Mouse (Mus musculus): ENCODE measurements around the gene Rgl3. TPM values are rescaled to one million over a fixed set of nuclear protein-coding genes. Genes with fewer than 3 reads are reported as not detected.

Gene Rgl3
- polyA plus RNA-seq, 2 experiments = 0.19 to 0.27 TPM

- H3K36me3 ChIP-seq (replicated peaks; ENCODE audit: control insufficient read depth, insufficient read depth, low read depth) = no peaks in the 10 kb centered on the region
- no peak for DNase-seq (ENCODE audit: low read depth in 3 of 3, low spot score in 3 of 3)
- no peaks in the 10 kb centered on the region for H3K9me3 ChIP-seq (ENCODE audit: control insufficient read depth, low read length)
- no peaks in the 10 kb centered on the region for H3K4me1 ChIP-seq (replicated peaks; ENCODE audit: control insufficient read depth in 2 of 2, insufficient read depth in 2 of 2, low read length in 1 of 2)
- H3K9ac ChIP-seq (replicated peaks) = no peak overlapping the region
- H3K27me3 ChIP-seq (ENCODE audit: control insufficient read depth, insufficient read depth, low read length) = peaks cover 15% of the 10 kb centered on the region
- H3K4me3 ChIP-seq (ENCODE audit: insufficient read depth in 1 of 2, low read depth in 2 of 2, low read length in 2 of 2) = no peak overlapping the region
- H3K4me2 ChIP-seq (ENCODE audit: low read depth) = no peak overlapping the region
- WGBS (ENCODE audit: insufficient replicate concordance) = 66% methylated on average over 3 of the region's 3 CpGs
- no peak for TF ChIP-seq CTCF (IDR thresholded peaks at IDR 0.05; ENCODE audit: low read depth)
- no peak for TF ChIP-seq EP300 (IDR thresholded peaks at IDR 0.05; ENCODE audit: low read depth)
- ATAC-seq (ENCODE audit: insufficient read depth) = no peak
- H3K27ac ChIP-seq = no peak overlapping the region
Measured at GRCm38 (mm10) chr9:21996178-21996867, 7.1 kb upstream of the Rgl3 start.

DNA sequence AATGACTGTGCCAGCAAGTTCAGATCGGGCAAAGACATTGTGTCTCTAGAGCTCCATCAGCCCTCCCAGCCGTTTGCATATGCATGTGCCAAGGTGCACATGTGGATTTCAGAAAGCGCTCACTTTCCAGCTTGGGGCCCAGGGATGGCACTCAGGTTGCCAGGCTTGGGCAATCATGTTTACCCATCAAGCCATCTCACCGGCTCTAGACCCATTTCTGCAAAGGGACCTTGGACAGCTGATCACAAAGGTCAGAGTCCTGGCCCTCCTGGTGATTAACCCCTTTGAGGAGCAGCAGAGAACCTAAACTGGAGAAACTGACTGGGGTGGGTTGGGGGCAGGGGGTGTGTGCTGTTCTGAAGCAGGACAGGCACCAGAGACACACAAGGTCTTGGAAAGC is 3.0 kb upstream of the Rgl3 start:
- DNase-seq (ENCODE audit: low read depth in 3 of 3, low spot score in 3 of 3) (no peak), ATAC-seq (ENCODE audit: insufficient read depth) (no peak)
- Histone ChIP-seq H3K27ac (no peak overlapping the region), H3K36me3 (replicated peaks; ENCODE audit: control insufficient read depth, insufficient read depth, low read depth) (no peaks in the 10 kb centered on the region), H3K27me3 (ENCODE audit: control insufficient read depth, insufficient read depth, low read length) (peaks cover 56% of the 10 kb centered on the region), H3K4me3 (ENCODE audit: insufficient read depth in 1 of 2, low read depth in 2 of 2, low read length in 2 of 2) (no peak overlapping the region), H3K4me2 (ENCODE audit: low read depth) (no peak overlapping the region), H3K4me1 (replicated peaks; ENCODE audit: control insufficient read depth in 2 of 2, insufficient read depth in 2 of 2, low read length in 1 of 2) (no peaks in the 10 kb centered on the region), H3K9ac (replicated peaks) (no peak overlapping the region), H3K9me3 (ENCODE audit: control insufficient read depth, low read length) (no peaks in the 10 kb centered on the region)
- TF ChIP-seq EP300 (IDR thresholded peaks at IDR 0.05; ENCODE audit: low read depth) (no peak), CTCF (IDR thresholded peaks at IDR 0.05; ENCODE audit: low read depth) (no peak)
- 63% methylated on average over 4 of the region's 4 CpGs for WGBS (ENCODE audit: insufficient replicate concordance)

GRCm38 (mm10) chr9:21988421-21989101 is 685 bp downstream of the Rgl3 start:
- peak overlapping the region in 1 of 2 experiments; percentile 4; a peak in 2 of 4 replicates for H3K4me3 ChIP-seq (ENCODE audit: insufficient read depth in 1 of 2, low read depth in 2 of 2, low read length in 2 of 2)
- ATAC-seq (ENCODE audit: insufficient read depth) (no peak), DNase-seq (ENCODE audit: low read depth in 3 of 3, low spot score in 3 of 3) (no peak)
- no peaks in the 10 kb centered on the region for H3K9me3 ChIP-seq (ENCODE audit: control insufficient read depth, low read length)
- no peaks in the 10 kb centered on the region for H3K36me3 ChIP-seq (replicated peaks; ENCODE audit: control insufficient read depth, insufficient read depth, low read depth)
- H3K4me2 ChIP-seq (ENCODE audit: low read depth) = peak overlapping the region; percentile 11
- WGBS (ENCODE audit: insufficient replicate concordance) = 2% methylated on average over 32 of the region's 32 CpGs
- H3K9ac ChIP-seq (replicated peaks) = no peak overlapping the region
- TF ChIP-seq EP300 (IDR thresholded peaks at IDR 0.05; ENCODE audit: low read depth) = no peak
- no peak for TF ChIP-seq CTCF (IDR thresholded peaks at IDR 0.05; ENCODE audit: low read depth)
- no peaks in the 10 kb centered on the region for H3K4me1 ChIP-seq (replicated peaks; ENCODE audit: control insufficient read depth in 2 of 2, insufficient read depth in 2 of 2, low read length in 1 of 2)
- no peak overlapping the region for H3K27ac ChIP-seq
- H3K27me3 ChIP-seq (ENCODE audit: control insufficient read depth, insufficient read depth, low read length) = peaks cover 70% of the 10 kb centered on the region

DNA sequence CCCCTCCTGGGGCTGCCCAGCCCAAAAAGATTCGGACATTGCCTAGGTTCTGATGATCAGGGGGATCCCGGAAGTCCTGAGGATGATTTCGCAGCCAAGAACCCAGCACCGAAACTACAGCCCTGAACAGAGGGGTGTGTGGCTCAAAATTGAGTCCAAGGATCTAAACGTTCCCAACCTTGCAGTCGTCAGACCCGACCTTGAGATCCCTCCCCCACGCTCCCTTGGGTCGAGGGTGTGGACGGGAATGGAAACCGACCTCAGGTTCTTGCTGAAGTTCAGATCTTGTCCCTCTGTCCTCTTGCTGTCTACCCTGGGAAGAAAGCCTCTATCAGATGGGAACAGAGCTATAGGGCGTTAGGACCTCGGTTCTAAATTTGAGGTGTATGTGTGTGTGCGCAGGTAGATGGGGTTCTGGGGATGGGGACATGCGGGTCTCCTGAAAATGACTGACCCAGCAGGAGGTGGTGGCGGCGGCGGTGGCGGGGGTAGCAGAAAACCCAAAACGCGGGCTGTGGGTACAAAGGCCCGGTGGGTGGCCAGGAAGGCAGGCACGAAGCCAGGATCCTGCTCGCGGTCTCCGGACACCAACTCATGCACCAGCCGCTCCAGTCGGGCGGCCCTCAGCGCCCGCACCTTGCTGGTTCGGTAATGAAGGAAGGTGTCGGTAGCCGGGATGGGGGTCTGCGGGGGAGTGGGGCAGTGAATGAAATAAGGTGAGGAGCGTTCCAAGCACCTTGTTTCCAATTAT is 1.5 kb downstream of the Rgl3 start:
- Histone ChIP-seq H3K4me1 (replicated peaks; ENCODE audit: control insufficient read depth in 2 of 2, insufficient read depth in 2 of 2, low read length in 1 of 2) (no peaks in the 10 kb centered on the region), H3K4me2 (ENCODE audit: low read depth) (no peak overlapping the region), H3K36me3 (replicated peaks; ENCODE audit: control insufficient read depth, insufficient read depth, low read depth) (no peaks in the 10 kb centered on the region), H3K9me3 (ENCODE audit: control insufficient read depth, low read length) (no peaks in the 10 kb centered on the region), H3K4me3 (ENCODE audit: insufficient read depth in 1 of 2, low read depth in 2 of 2, low read length in 2 of 2) (no peak overlapping the region), H3K27me3 (ENCODE audit: control insufficient read depth, insufficient read depth, low read length) (peaks cover 70% of the 10 kb centered on the region), H3K27ac (no peak overlapping the region), H3K9ac (replicated peaks) (no peak overlapping the region)
- ATAC-seq (ENCODE audit: insufficient read depth) (no peak), DNase-seq (ENCODE audit: low read depth in 3 of 3, low spot score in 3 of 3) (no peak)
- WGBS (ENCODE audit: insufficient replicate concordance) = 7% methylated on average over 35 of the region's 36 CpGs
- no peak for TF ChIP-seq EP300 (IDR thresholded peaks at IDR 0.05; ENCODE audit: low read depth)
- no peak for TF ChIP-seq CTCF (IDR thresholded peaks at IDR 0.05; ENCODE audit: low read depth)

GRCm38 (mm10) chr9:21983911-21984310 is 5.3 kb downstream of the Rgl3 start:
- H3K9ac ChIP-seq (replicated peaks) = no peak overlapping the region
- no peaks in the 10 kb centered on the region for H3K36me3 ChIP-seq (replicated peaks; ENCODE audit: control insufficient read depth, insufficient read depth, low read depth)
- no peak overlapping the region for H3K27ac ChIP-seq
- no peak overlapping the region for H3K4me2 ChIP-seq (ENCODE audit: low read depth)
- peaks cover 36% of the 10 kb centered on the region for H3K27me3 ChIP-seq (ENCODE audit: control insufficient read depth, insufficient read depth, low read length)
- no peak overlapping the region for H3K4me3 ChIP-seq (ENCODE audit: insufficient read depth in 1 of 2, low read depth in 2 of 2, low read length in 2 of 2)
- no peaks in the 10 kb centered on the region for H3K9me3 ChIP-seq (ENCODE audit: control insufficient read depth, low read length)
- no peak for TF ChIP-seq CTCF (IDR thresholded peaks at IDR 0.05; ENCODE audit: low read depth)
- TF ChIP-seq EP300 (IDR thresholded peaks at IDR 0.05; ENCODE audit: low read depth) = no peak
- WGBS (ENCODE audit: insufficient replicate concordance) = 27% methylated on average over 3 of the region's 3 CpGs
- no peaks in the 10 kb centered on the region for H3K4me1 ChIP-seq (replicated peaks; ENCODE audit: control insufficient read depth in 2 of 2, insufficient read depth in 2 of 2, low read length in 1 of 2)
- DNase-seq (ENCODE audit: low read depth in 3 of 3, low spot score in 3 of 3) (no peak), ATAC-seq (ENCODE audit: insufficient read depth) (no peak)
